ENCODE assay signal across 9 mouse cellular contexts in the genomic region with DNA sequence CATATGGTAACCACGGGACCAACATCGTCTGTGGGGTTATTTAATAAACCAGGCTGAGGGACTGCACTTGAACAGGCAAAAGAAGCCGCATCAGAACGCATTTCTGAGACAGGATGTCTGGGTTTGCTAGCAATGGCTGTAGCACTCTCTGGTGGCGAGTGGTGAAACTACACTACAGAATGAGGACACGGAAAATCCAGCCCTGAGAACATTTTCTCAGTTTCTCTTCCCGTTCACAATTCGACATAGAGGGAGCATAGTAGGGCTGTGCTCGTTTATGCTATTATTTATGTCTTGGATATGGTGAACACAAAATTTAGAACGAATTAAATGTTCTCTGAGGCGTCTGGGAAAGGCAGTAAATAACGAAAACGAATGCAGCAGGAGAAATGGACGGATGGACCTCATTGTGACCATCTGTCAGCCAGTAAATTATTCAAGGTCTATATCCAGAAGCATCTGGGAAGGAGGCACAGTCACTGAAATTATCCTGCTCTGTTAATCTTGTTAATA. TPM values are rescaled to one million over a fixed set of nuclear protein-coding genes. Genes with fewer than 3 reads are reported as not detected.
A peak's percentile ranks its signal among the peaks of the same experiment; 100 is the strongest.
DNase-seq lines count a peak whose midpoint lies in the region; ATAC-seq and TF ChIP-seq lines count a peak whose summit lies in the region.
"Had no signal": no experiment of that assay in that cellular context is flagged by ENCODE, and none has a peak within 500 bp of the region (broad histone marks: within the 10 kb centered on the region; RNA-seq: fewer than 3 reads in every experiment).

No protein-coding gene starts in this region.

- TF ChIP-seq CTCF in C2C12 (IDR thresholded peaks at IDR 0.05; ENCODE audit: control insufficient read depth, insufficient read depth, insufficient read length): peak; percentile 70

- H3K4me1 ChIP-seq in embryonic facial prominence, embryonic 10.5 days: 0 out of 2 replicates have a peak, but pooled peaks cover 3% of the 10 kb centered on the region
- H3K4me1 ChIP-seq in limb, embryonic 12.5 days (replicated peaks): peaks cover 6% of the 10 kb centered on the region; the same call in 1 of the 2 replicates
- no peaks in the 10 kb centered on the region for H3K4me1 ChIP-seq in midbrain, embryonic 13.5 days (replicated peaks)

- H3K4me3 ChIP-seq in C2C12 (ENCODE audit: insufficient read depth, poor library complexity, severe bottlenecking): no peak overlapping the region
- H3K4me3 ChIP-seq in embryonic facial prominence, embryonic 10.5 days: no peak overlapping the region
- H3K4me3 ChIP-seq in limb, embryonic 12.5 days (replicated peaks): 0 out of 2 replicates have a peak overlapping the region, but pooled peaks have one; percentile 5
- H3K4me3 ChIP-seq in midbrain, embryonic 13.5 days (replicated peaks): peak overlapping the region; percentile 20; the same call in 1 of the 2 replicates

- no peaks in the 10 kb centered on the region for H3K79me3 ChIP-seq in C2C12 (ENCODE audit: low read depth)

- no peaks in the 10 kb centered on the region for H3K79me2 ChIP-seq in C2C12 (ENCODE audit: control insufficient read depth, insufficient read depth)

- H3K9ac ChIP-seq in limb, embryonic 12.5 days (replicated peaks): no peak overlapping the region
- no peak overlapping the region for H3K9ac ChIP-seq in midbrain, embryonic 13.5 days (replicated peaks)

- ATAC-seq in limb, embryonic 12.5 days (ENCODE audit: insufficient number of reproducible peaks, insufficient read depth, low FRiP score, low TSS enrichment, low read depth): no peak
- peak; percentile 87 for ATAC-seq in midbrain, embryonic 13.5 days

- no peak overlapping the region for H3K27ac ChIP-seq in embryonic facial prominence, embryonic 10.5 days (replicated peaks)
- H3K27ac ChIP-seq in limb, embryonic 12.5 days: no peak overlapping the region
- peak overlapping the region; percentile 57 for H3K27ac ChIP-seq in midbrain, embryonic 13.5 days

- peaks cover 4% of the 10 kb centered on the region for H3K27me3 ChIP-seq in C2C12 (ENCODE audit: control insufficient read depth, insufficient read depth, insufficient read length)
- no peaks in the 10 kb centered on the region for H3K27me3 ChIP-seq in embryonic facial prominence, embryonic 10.5 days (replicated peaks; ENCODE audit: low read depth, poor library complexity, severe bottlenecking)
- no peaks in the 10 kb centered on the region for H3K27me3 ChIP-seq in limb, embryonic 12.5 days
- no peaks in the 10 kb centered on the region for H3K27me3 ChIP-seq in midbrain, embryonic 13.5 days

- 21% methylated on average over 14 of the region's 14 CpGs for WGBS in embryonic facial prominence, embryonic 10.5 days
- WGBS in limb, embryonic 12.5 days: 15% methylated on average over 14 of the region's 14 CpGs
- WGBS in midbrain, embryonic 13.5 days: 10% methylated on average over 14 of the region's 14 CpGs

- peak; percentile 83 for DNase-seq in adrenal gland, postnatal 14 days
- DNase-seq in embryonic facial prominence, embryonic 10.5 days (ENCODE audit: low spot score): peak; percentile 63
- peak; percentile 58 for DNase-seq in heart, adult 8-10 months (ENCODE audit: low spot score)
- DNase-seq in kidney, adult 8-10 months: peak; percentile 30 to 72
- peak; percentile 22 to 66 for DNase-seq in spleen, postnatal 4 days (ENCODE audit: low spot score in 2 of 2)

- H3K9me3 ChIP-seq in embryonic facial prominence, embryonic 10.5 days: no peaks in the 10 kb centered on the region
- no peaks in the 10 kb centered on the region for H3K9me3 ChIP-seq in limb, embryonic 12.5 days
- H3K9me3 ChIP-seq in midbrain, embryonic 13.5 days: no peaks in the 10 kb centered on the region

- H3ac ChIP-seq in C2C12 (ENCODE audit: control insufficient read depth, insufficient read length, low read depth): peak overlapping the region; percentile 37

- peak overlapping the region; percentile 23 for H3K4me2 ChIP-seq in limb, embryonic 12.5 days
- H3K4me2 ChIP-seq in midbrain, embryonic 13.5 days (replicated peaks): peak overlapping the region; percentile 41

- H3K36me3 ChIP-seq in C2C12 (ENCODE audit: control insufficient read depth, insufficient read depth): no peaks in the 10 kb centered on the region
- H3K36me3 ChIP-seq in embryonic facial prominence, embryonic 10.5 days (replicated peaks): peaks cover 48% of the 10 kb centered on the region
- H3K36me3 ChIP-seq in limb, embryonic 12.5 days: no peaks in the 10 kb centered on the region
- no peaks in the 10 kb centered on the region for H3K36me3 ChIP-seq in midbrain, embryonic 13.5 days

TF ChIP-seq in C2C12, 6 proteins besides CTCF, POLR2A, EP300 and RAD21:
- no peak for TF ChIP-seq MYOD1 (IDR thresholded peaks at IDR 0.05; ENCODE audit: control insufficient read depth, insufficient read length, low read depth)
- TF ChIP-seq MAX (IDR thresholded peaks at IDR 0.05): no peak
- TF ChIP-seq MYOG (IDR thresholded peaks at IDR 0.05; ENCODE audit: control insufficient read depth, extremely low read depth, insufficient read length): no peak
- TF ChIP-seq CEBPB (IDR thresholded peaks at IDR 0.05; ENCODE audit: low read depth): no peak
- no peak for TF ChIP-seq USF1 (IDR thresholded peaks at IDR 0.05; ENCODE audit: low read depth)
- no peak for TF ChIP-seq FOSL1 (IDR thresholded peaks at IDR 0.05; ENCODE audit: insufficient read depth, low read length, poor library complexity, severe bottlenecking)

RNA-seq across cellular contexts. Expression of a gene that starts 48.8 kb away (rescaled TPM):
- 0.05 TPM for polyA plus RNA-seq in C2C12 (2012; fragmentation: generic; extraction: Trizol)
- total RNA-seq in adrenal gland, postnatal 14 days (2021): not detected in 2 replicates
- 0.14 TPM in 1 of 2 replicates, not detected in the other for polyA plus RNA-seq in embryonic facial prominence, embryonic 10.5 days (2016; fragmentation: Nextera tagmentation; extraction: Ambion mirVana)
- not detected for total RNA-seq in heart, adult 8-10 months (2022)
- polyA plus RNA-seq in limb, embryonic 12.5 days (2016; fragmentation: Nextera tagmentation; extraction: Ambion mirVana): 0.43 and 0.51 TPM in 2 replicates
- 0.08 TPM in 1 of 2 replicates, not detected in the other for polyA plus RNA-seq in midbrain, embryonic 13.5 days (2015; fragmentation: Nextera tagmentation; extraction: Ambion mirVana)
- polyA plus RNA-seq: gonadal fat pad, adult 2 months had no signal

Comparison
In these comparisons a context has a peak if more than half of its experiments do, and no peak if none do; other contexts are left out.
1. H3K4me3 ChIP-seq: peak in limb, embryonic 12.5 days (single experiment) and midbrain, embryonic 13.5 days (single experiment); none in C2C12 (single experiment) and embryonic facial prominence, embryonic 10.5 days (single experiment).
2. Peak in every context shown above with its lines, with median percentiles within 50 percentile points of each other: DNase-seq.